Mouse (Mus musculus) kidney, embryonic 15.5 days (tissue): ENCODE data around the gene Ppp1r13l. TPM values are rescaled to one million over a fixed set of nuclear protein-coding genes. Genes with fewer than 3 reads are reported as not detected.

Experiments used
- ATAC-seq: fragments of 200-750 bp; cut with Nextera tagmentation; replicated peaks from 2 replicates; pipeline ENCODE4 v1.8.0; 2017; ENCODE audit warnings: moderate TSS enrichment; ENCODE audit not compliant: low FRiP score
- H3K27ac ChIP-seq: fragments of 300-500 bp; sonication (generic); 2 replicates; pipeline ENCODE4 v1.5.1; 2015; ENCODE audit warnings: mild to moderate bottlenecking, inconsistent platforms
- H3K27me3 ChIP-seq: fragments of 300-500 bp; sonication (generic); 2 replicates; pipeline ENCODE4 v1.6.1; 2015; ENCODE audit warnings: inconsistent platforms
- H3K36me3 ChIP-seq: fragments of 300-500 bp; sonication (generic); 2 replicates; pipeline ENCODE4 v1.6.1; 2015; ENCODE audit warnings: inconsistent platforms
- H3K4me1 ChIP-seq: fragments of 300-500 bp; sonication (generic); 2 replicates; pipeline ENCODE4 v1.6.1; 2015; ENCODE audit warnings: inconsistent platforms
- H3K4me2 ChIP-seq: fragments of 300-500 bp; sonication (generic); 2 replicates; pipeline ENCODE4 v1.6.1; 2015; ENCODE audit warnings: moderate library complexity, mild to moderate bottlenecking, inconsistent platforms
- H3K4me3 ChIP-seq: fragments of 300-500 bp; sonication (generic); replicated peaks from 2 replicates; pipeline ENCODE4 v1.5.1; 2015; ENCODE audit warnings: mild to moderate bottlenecking, inconsistent platforms
- H3K9ac ChIP-seq: fragments of 300-500 bp; sonication (generic); 2 replicates; pipeline ENCODE4 v1.6.1; 2015; ENCODE audit warnings: mild to moderate bottlenecking, inconsistent platforms
- H3K9me3 ChIP-seq: fragments of 300-500 bp; sonication (generic); replicated peaks from 2 replicates; pipeline ENCODE4 v1.6.1; 2016; ENCODE audit warnings: inconsistent platforms
- WGBS: fragments of 180-500 bp; shearing (Covaris S2); methylation state at CpG from one replicate; pipeline ENCODE4 v1.1.7; 2015; ENCODE audit warnings: mixed read lengths; 5-methylcytosine and 5-hydroxymethylcytosine counted together
- polyA plus RNA-seq: library from polyadenylated mRNA; unstranded; fragments of >200 nt; fragmentation: Nextera tagmentation; extraction: Ambion mirVana; gene quantifications from 2 replicates; pipeline ENCODE4 v1.2.1, GENCODE M21; 2015

Gene Ppp1r13l
- polyA plus RNA-seq, 1 experiment from 2014 or later: 5.5 TPM

DNA sequence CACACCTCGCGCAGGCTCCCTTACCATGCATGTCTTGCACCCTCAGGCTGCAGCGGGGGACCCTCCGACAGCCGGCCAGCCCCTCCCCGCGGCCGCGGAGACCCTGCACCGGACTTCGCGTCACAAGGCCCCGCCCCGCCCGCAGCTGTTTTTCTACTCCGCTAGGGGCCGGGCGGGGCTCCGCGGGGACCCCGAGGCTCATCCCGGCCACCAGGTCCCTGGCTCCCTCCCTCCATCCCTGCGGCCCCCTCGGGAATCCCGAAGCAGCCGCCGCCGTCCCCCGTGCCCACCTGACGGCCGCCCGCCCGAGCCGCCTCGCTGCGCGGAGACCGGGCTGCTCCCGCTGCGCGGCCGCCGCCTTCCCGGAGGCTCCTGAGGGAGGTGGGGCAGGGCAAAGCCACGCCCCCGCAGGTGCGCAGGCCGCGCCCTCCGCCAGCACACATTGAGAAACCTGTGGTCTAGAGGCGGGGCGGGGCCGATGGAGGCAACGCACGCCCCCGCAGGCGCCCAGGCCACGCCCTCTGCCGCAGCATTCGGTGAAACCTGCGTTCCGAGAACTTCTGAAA is 44.3 kb downstream of the Ppp1r13l start, which contains the start of gene Klc3:
Gene Klc3 (minus strand): TSS at position 374 of the 566 bp plus-strand sequence.
- 1% methylated on average over 62 of the region's 62 CpGs for WGBS

DNA sequence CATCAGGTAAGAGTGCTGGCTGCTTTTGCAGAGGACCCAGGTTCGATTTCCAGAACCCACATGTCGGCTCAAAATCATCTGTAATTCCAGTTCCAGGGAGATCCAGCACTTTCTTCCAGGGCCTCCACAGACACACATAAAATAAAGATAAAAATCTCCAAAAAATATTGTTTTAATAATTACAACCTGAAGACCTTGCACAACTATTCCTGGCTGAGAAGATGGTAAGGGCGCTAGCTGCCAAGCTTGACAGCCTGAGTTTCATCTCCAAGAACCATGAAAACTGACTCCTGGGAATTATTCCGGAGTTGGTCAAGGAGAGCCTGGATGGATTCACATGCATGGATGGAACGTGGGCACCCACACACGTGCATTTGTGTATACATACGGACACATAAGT is 44.9 kb downstream of the Ppp1r13l start, which contains the start of gene Ckm:
Gene Ckm (plus strand): TSS at position 301 of the 400 bp plus-strand sequence.
- Histone ChIP-seq H3K36me3 (no peaks in the 10 kb centered on the region), H3K9me3 (peaks cover 5% of the 10 kb centered on the region; the same call in 1 of the 2 replicates), H3K9ac (peak within 1 kb of the TSS; percentile 58), H3K27me3 (peaks cover 58% of the 10 kb centered on the region), H3K4me1 (peaks cover 21% of the 10 kb centered on the region), H3K4me2 (peak within 1 kb of the TSS; percentile 98), H3K27ac (no peak within 1 kb of the TSS), H3K4me3 (peak within 1 kb of the TSS; percentile 67)
- WGBS: 44% methylated on average over 7 of the region's 7 CpGs
- no peak for ATAC-seq

More for the DNA sequence above, 44.3 kb downstream of the Ppp1r13l start, which contains the start of gene Klc3:
- Histone ChIP-seq H3K9me3 (peaks cover 5% of the 10 kb centered on the region; the same call in 1 of the 2 replicates), H3K4me2 (peak within 1 kb of the TSS; percentile 98), H3K4me1 (peaks cover 25% of the 10 kb centered on the region), H3K27ac (no peak within 1 kb of the TSS), H3K36me3 (no peaks in the 10 kb centered on the region), H3K4me3 (peak within 1 kb of the TSS; percentile 67), H3K9ac (peak within 1 kb of the TSS; percentile 58), H3K27me3 (peaks cover 64% of the 10 kb centered on the region)
- ATAC-seq: peak; percentile 50

DNA sequence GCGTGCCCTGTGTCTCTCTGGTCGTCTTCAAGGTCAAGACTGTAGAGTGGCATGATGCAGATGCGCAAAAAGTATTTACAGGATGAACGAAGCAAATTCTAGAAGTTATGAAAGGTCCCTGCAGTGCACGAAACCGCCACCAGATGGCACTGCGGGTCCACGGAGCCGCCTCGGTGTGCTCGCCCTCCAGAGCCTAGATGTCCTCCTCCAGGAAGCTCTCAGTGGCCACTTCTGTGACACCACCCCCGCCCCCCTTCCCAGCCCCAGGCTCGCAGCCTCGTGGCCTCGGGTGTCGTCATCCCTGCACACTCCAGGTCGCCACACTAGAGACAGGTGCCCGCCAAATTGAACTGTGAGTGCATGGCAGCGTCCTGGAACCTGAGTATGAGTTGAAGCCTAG is 45.9 kb downstream of the Ppp1r13l start:
- Histone ChIP-seq H3K4me3 (0 out of 2 replicates have a peak overlapping the region, but pooled peaks have one; percentile 4), H3K27ac (no peak overlapping the region), H3K4me2 (peak overlapping the region; percentile 43), H3K9ac (no peak overlapping the region), H3K4me1 (peaks cover 21% of the 10 kb centered on the region), H3K9me3 (peaks cover 5% of the 10 kb centered on the region; the same call in 1 of the 2 replicates), H3K27me3 (peaks cover 52% of the 10 kb centered on the region), H3K36me3 (no peaks in the 10 kb centered on the region)
- peak; percentile 59; the same call in 1 of the 2 replicates for ATAC-seq
- WGBS: 2% methylated on average over 19 of the region's 19 CpGs

DNA sequence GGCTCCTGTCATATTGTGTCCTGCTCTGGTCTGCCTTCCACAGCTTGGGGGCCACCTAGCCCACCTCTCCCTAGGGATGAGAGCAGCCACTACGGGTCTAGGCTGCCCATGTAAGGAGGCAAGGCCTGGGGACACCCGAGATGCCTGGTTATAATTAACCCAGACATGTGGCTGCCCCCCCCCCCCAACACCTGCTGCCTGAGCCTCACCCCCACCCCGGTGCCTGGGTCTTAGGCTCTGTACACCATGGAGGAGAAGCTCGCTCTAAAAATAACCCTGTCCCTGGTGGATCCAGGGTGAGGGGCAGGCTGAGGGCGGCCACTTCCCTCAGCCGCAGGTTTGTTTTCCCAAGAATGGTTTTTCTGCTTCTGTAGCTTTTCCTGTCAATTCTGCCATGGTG is 50.2 kb downstream of the Ppp1r13l start:
- Histone ChIP-seq H3K4me2 (no peak overlapping the region), H3K27me3 (peaks cover 15% of the 10 kb centered on the region), H3K4me1 (peaks cover 11% of the 10 kb centered on the region; the same call in 1 of the 2 replicates), H3K4me3 (no peak overlapping the region), H3K36me3 (no peaks in the 10 kb centered on the region), H3K9me3 (no peaks in the 10 kb centered on the region), H3K27ac (no peak overlapping the region), H3K9ac (no peak overlapping the region)
- no peak for ATAC-seq
- 32% methylated on average over 6 of the region's 6 CpGs for WGBS

DNA sequence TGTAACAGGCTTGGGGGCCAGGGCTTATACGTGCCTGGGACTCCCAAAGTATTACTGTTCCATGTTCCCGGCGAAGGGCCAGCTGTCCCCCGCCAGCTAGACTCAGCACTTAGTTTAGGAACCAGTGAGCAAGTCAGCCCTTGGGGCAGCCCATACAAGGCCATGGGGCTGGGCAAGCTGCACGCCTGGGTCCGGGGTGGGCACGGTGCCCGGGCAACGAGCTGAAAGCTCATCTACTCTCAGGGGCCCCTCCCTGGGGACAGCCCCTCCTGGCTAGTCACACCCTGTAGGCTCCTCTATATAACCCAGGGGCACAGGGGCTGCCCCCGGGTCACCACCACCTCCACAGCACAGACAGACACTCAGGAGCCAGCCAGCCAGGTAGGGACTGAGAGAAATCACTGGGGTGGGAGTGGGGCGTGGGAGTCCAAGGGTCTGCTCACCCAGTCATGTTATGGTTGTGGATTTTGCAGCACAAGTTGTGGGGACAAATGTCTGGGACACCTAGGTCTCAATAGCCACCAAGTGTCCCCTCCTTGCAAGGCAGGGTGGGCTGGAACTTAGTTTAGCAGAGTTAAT is 51.3 kb downstream of the Ppp1r13l start:
- H3K9me3 ChIP-seq: no peaks in the 10 kb centered on the region
- no peak overlapping the region for H3K4me2 ChIP-seq
- no peak overlapping the region for H3K9ac ChIP-seq
- no peak overlapping the region for H3K4me3 ChIP-seq
- ATAC-seq: 0 out of 2 replicates have a peak, but pooled peaks have one; percentile 19
- 75% methylated on average over 11 of the region's 11 CpGs for WGBS
- peaks cover 11% of the 10 kb centered on the region; the same call in 1 of the 2 replicates for H3K4me1 ChIP-seq
- no peak overlapping the region for H3K27ac ChIP-seq
- H3K27me3 ChIP-seq: 0 out of 2 replicates have a peak, but pooled peaks cover 10% of the 10 kb centered on the region
- no peaks in the 10 kb centered on the region for H3K36me3 ChIP-seq

DNA sequence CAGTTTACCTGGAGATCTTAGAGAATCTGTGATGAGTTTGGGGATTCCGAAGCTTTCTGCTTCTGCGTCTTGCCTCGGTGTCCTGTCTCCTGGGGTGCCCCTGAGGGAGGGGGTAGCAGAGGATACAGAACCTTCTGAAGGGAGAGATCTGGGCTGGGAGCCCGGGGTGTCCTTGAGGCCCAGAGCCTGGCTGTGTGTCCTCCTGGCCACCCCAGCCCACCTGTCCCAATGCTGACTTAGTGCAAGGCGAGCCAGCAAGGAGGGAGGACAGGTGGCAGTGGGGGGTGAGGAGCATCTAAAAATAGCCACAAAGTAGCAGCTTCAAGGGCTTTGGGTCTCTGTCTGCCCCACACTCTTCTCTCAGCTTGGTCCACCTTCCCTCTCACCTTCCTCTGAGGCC is 52.2 kb downstream of the Ppp1r13l start:
- ATAC-seq: no peak
- Histone ChIP-seq H3K27ac (no peak overlapping the region), H3K4me3 (no peak overlapping the region), H3K9me3 (no peaks in the 10 kb centered on the region), H3K4me1 (peaks cover 11% of the 10 kb centered on the region; the same call in 1 of the 2 replicates), H3K4me2 (no peak overlapping the region), H3K36me3 (no peaks in the 10 kb centered on the region), H3K9ac (no peak overlapping the region), H3K27me3 (peaks cover 10% of the 10 kb centered on the region; the same call in 1 of the 2 replicates)
- WGBS: 75% methylated on average over 5 of the region's 5 CpGs

DNA sequence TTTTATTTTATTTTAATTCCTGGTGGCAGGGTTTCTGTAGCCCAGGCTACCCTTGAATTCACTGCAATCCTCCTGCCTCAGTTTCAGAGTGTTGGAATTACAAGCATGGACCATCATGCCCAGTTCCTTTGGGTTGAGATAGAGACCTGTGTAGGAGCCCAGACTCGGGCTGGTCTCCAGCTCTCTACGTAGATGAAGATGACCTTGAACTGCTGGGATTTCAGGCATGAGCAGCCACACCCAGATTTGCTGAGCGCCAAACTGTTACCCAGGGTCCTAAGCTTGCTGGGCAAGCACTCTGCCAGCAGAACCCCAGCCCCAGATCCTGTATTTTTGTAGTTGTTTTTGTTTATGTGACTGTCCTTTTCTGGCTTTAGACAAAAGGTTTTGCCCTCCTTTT is 54.0 kb downstream of the Ppp1r13l start:
- ATAC-seq: no peak
- Histone ChIP-seq H3K9me3 (no peaks in the 10 kb centered on the region), H3K9ac (no peak overlapping the region), H3K27me3 (peaks cover 18% of the 10 kb centered on the region), H3K36me3 (no peaks in the 10 kb centered on the region), H3K4me1 (peaks cover 11% of the 10 kb centered on the region; the same call in 1 of the 2 replicates), H3K4me3 (no peak overlapping the region), H3K27ac (no peak overlapping the region), H3K4me2 (no peak overlapping the region)
- WGBS: 87% methylated on average over 3 of the region's 3 CpGs

DNA sequence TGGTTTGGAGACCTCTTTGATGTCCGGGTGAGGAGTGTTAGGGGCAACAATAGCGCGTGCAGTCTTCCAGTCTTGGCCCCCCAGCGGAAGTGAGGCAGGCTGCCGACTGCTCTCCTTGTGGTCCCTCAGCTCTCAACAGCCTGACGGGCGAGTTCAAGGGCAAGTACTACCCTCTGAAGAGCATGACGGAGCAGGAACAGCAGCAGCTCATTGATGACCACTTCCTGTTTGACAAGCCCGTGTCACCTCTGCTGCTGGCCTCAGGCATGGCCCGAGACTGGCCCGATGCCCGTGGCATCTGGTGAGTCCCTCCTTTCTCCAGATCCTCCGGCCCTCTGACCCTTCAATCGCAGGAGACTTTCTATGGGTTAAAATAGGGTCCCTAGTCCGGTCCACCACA is 57.0 kb downstream of the Ppp1r13l start:
- Histone ChIP-seq H3K27me3 (peaks cover 49% of the 10 kb centered on the region), H3K36me3 (no peaks in the 10 kb centered on the region), H3K4me3 (no peak overlapping the region), H3K4me1 (peaks cover 13% of the 10 kb centered on the region), H3K4me2 (no peak overlapping the region), H3K9me3 (no peaks in the 10 kb centered on the region), H3K27ac (no peak overlapping the region), H3K9ac (no peak overlapping the region)
- 66% methylated on average over 15 of the region's 15 CpGs for WGBS
- no peak for ATAC-seq

DNA sequence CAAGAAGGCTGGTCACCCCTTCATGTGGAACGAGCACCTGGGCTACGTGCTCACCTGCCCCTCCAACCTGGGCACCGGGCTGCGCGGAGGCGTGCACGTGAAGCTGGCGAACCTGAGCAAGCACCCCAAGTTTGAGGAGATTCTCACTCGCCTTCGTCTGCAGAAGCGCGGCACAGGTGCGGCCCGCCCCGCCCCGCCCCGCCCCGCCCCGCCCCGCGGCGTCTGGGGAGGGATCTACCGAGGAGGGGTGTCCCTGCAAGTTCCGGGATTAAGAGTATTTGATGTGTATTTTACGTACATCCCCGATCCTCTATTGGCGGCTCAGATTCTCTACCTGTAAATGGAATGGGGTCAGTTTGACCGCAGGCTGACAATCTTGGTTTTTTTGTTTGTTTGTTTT is 60.6 kb downstream of the Ppp1r13l start:
- 5% methylated on average over 28 of the region's 28 CpGs for WGBS
- H3K4me1 ChIP-seq: peaks cover 13% of the 10 kb centered on the region
- peak overlapping the region; percentile 22 for H3K4me3 ChIP-seq
- peak overlapping the region; percentile 50 for H3K4me2 ChIP-seq
- no peak overlapping the region for H3K9ac ChIP-seq
- H3K36me3 ChIP-seq: peaks cover 4% of the 10 kb centered on the region
- H3K9me3 ChIP-seq: no peaks in the 10 kb centered on the region
- no peak for ATAC-seq
- H3K27me3 ChIP-seq: peaks cover 62% of the 10 kb centered on the region
- H3K27ac ChIP-seq: no peak overlapping the region

DNA sequence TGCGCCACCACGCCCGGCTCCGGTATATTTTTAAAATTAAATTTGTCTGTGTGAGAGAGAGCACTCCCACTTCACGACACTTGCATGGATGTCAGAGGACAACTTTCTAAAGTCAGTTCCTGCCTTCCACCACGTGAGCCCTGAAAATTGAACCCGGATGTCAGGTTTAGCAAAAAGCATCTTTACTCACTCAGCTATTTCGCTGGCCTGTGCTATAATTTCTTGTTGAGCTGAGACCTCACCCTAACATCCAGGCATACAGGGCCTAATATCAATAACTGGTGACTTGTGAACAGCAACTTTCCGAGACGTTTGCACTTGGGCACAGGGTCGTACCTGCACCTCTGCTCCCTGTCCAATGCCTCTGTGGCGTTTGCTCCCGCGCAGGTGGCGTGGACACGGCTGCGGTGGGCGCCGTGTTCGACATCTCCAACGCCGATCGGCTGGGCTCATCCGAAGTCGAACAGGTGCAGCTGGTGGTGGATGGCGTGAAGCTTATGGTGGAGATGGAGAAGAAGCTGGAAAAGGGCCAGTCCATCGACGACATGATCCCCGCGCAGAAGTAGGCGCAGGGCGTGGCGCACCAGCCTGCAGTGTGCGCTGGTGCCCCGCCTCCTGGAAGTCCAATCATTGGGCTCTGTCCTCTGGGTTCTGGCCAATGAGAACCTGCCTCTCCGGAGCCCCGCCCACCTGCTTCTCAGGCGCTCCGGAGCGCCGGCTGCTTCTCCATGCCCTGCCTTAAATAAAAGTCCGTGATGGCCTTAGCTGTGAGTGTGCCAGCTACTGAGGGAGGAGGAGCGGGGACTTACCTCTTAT is 61.5 kb downstream of the Ppp1r13l start:
- Histone ChIP-seq H3K4me3 (peak overlapping the region; percentile 38), H3K4me1 (peaks cover 13% of the 10 kb centered on the region), H3K27ac (no peak overlapping the region), H3K4me2 (peak overlapping the region; percentile 66), H3K36me3 (peaks cover 13% of the 10 kb centered on the region), H3K9me3 (no peaks in the 10 kb centered on the region), H3K27me3 (peaks cover 62% of the 10 kb centered on the region), H3K9ac (no peak overlapping the region)
- 12% methylated on average over 43 of the region's 43 CpGs for WGBS
- ATAC-seq: peak; percentile 96

DNA sequence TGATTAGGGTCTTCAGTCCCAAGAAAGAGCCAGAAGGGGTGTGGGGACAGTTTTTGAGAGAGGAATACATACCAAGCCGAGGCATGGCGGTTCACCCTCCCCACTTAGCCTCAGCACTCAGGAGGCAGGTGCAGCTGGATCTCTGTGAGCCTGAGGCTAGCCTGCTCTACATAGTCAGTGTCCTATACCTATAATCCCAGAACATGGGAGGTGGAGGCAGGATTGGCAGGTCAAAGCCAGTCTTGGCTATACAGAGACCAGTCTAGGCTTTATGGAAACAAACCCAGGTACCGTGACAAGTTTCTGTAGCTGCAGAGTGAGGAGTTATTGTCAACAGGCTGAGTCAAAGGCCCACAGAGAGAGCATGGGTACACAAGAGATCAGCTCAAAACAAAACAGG is 63.5 kb downstream of the Ppp1r13l start:
- Histone ChIP-seq H3K27me3 (peaks cover 48% of the 10 kb centered on the region), H3K9ac (no peak overlapping the region), H3K4me2 (no peak overlapping the region), H3K4me1 (peaks cover 13% of the 10 kb centered on the region), H3K9me3 (no peaks in the 10 kb centered on the region), H3K36me3 (peaks cover 33% of the 10 kb centered on the region), H3K4me3 (no peak overlapping the region), H3K27ac (no peak overlapping the region)
- ATAC-seq: no peak
- WGBS: 91% methylated on average over 3 of the region's 3 CpGs

DNA sequence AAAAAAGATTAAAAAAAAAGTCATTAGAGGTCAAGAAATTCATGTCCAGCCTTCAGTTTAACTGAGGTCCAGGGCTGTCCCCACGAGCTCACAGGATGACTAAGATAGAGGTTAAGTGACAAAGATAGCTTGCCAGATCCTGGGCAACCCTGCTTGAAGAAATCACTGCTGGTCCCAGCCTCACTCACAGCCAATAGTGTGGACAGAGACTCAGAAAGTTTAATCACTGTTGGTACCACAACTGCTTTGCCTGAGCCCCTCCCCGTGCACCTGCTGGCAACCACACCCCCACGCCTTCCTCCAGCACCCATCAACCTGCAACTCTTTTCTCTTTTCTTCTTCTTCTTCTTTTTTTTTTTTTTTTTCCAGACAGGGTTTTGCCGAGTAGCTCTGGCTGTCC is 64.5 kb downstream of the Ppp1r13l start:
- 64% methylated on average over 4 of the region's 4 CpGs for WGBS
- no peak for ATAC-seq
- Histone ChIP-seq H3K27me3 (peaks cover 39% of the 10 kb centered on the region), H3K4me3 (no peak overlapping the region), H3K36me3 (peaks cover 43% of the 10 kb centered on the region), H3K4me2 (no peak overlapping the region), H3K9me3 (no peaks in the 10 kb centered on the region), H3K9ac (no peak overlapping the region), H3K4me1 (peaks cover 13% of the 10 kb centered on the region), H3K27ac (no peak overlapping the region)
